Mouse (Mus musculus) liver, postnatal 0 days (tissue): Measurements from ENCODE around the gene Spc24. TPM values are rescaled to one million over a fixed set of nuclear protein-coding genes. Genes with fewer than 3 reads are reported as not detected.

ENCODE experiments used
- ATAC-seq: fragments of 200-750 bp; cut with Nextera tagmentation; 2 replicates; pipeline ENCODE4 v1.8.0; 2017; ENCODE audit warnings: mild to moderate bottlenecking, moderate library complexity
- DNase-seq: peaks from one replicate; pipeline ENCODE4 v3.0.0-alpha.2; 2016
- H3K27ac ChIP-seq: fragments of 300-500 bp; sonication (generic); 2 replicates; pipeline ENCODE4 v1.5.1; 2014; ENCODE audit warnings: antibody characterized with exemption, moderate library complexity, mild to moderate bottlenecking, low read depth
- H3K27me3 ChIP-seq: fragments of 300-500 bp; sonication (generic); 2 replicates; pipeline ENCODE4 v1.6.1; 2014; ENCODE audit warnings: low read length, control low read depth, mixed read lengths; ENCODE audit not compliant: insufficient read depth
- H3K36me3 ChIP-seq: fragments of 300-500 bp; sonication (generic); replicated peaks from 2 replicates; pipeline ENCODE4 v1.6.1; 2014; ENCODE audit warnings: mild to moderate bottlenecking, control low read depth, low read length, moderate library complexity, mixed read lengths; ENCODE audit not compliant: insufficient read depth
- H3K4me1 ChIP-seq: fragments of 300-500 bp; sonication (generic); 2 replicates; pipeline ENCODE4 v1.6.1; 2014; ENCODE audit warnings: antibody characterized with exemption, mild to moderate bottlenecking, control low read depth; ENCODE audit not compliant: insufficient read depth
- H3K4me2 ChIP-seq: fragments of 300-500 bp; sonication (generic); 2 replicates; pipeline ENCODE4 v1.6.1; 2014; ENCODE audit warnings: low read depth, mild to moderate bottlenecking, low read length, moderate library complexity, mixed read lengths
- H3K4me3 ChIP-seq: fragments of 300-500 bp; sonication (generic); 2 replicates; pipeline ENCODE4 v1.5.1; 2014; ENCODE audit warnings: low read depth, low read length
- H3K9ac ChIP-seq: fragments of 300-500 bp; sonication (generic); replicated peaks from 2 replicates; pipeline ENCODE4 v1.6.1; 2014; ENCODE audit warnings: mild to moderate bottlenecking, moderate library complexity
- H3K9me3 ChIP-seq: fragments of 300-500 bp; sonication (generic); 2 replicates; pipeline ENCODE4 v1.6.1; 2016; ENCODE audit warnings: mild to moderate bottlenecking, control low read depth, low read length, mixed read lengths
- CTCF ChIP-seq: sonication (generic); IDR thresholded peaks from 2 replicates; pipeline ENCODE4 v1.5.1; 2016; ENCODE audit warnings: antibody characterized with exemption, low read depth
- EP300 ChIP-seq: IDR thresholded peaks from 2 replicates; pipeline ENCODE4 v1.6.1; 2016; ENCODE audit warnings: antibody characterized with exemption, low read depth, mild to moderate bottlenecking
- WGBS: fragments of 180-500 bp; shearing (Covaris S2); extraction: QIAGEN DNeasy Blood & Tissue Kit; methylation state at CpG from one replicate; pipeline ENCODE4 v1.1.7; 2014; ENCODE audit not compliant: insufficient replicate concordance; 5-methylcytosine and 5-hydroxymethylcytosine counted together
- polyA plus RNA-seq: library from polyadenylated mRNA; unstranded; fragments of >200 nt; fragmentation: Nextera tagmentation; extraction: Ambion mirVana; gene quantifications from 2 replicates; pipeline ENCODE4 v1.2.1, GENCODE M21; 2015

Gene Spc24
- polyA plus RNA-seq, 1 experiment from 2014 or later: 38.4 TPM

DNA sequence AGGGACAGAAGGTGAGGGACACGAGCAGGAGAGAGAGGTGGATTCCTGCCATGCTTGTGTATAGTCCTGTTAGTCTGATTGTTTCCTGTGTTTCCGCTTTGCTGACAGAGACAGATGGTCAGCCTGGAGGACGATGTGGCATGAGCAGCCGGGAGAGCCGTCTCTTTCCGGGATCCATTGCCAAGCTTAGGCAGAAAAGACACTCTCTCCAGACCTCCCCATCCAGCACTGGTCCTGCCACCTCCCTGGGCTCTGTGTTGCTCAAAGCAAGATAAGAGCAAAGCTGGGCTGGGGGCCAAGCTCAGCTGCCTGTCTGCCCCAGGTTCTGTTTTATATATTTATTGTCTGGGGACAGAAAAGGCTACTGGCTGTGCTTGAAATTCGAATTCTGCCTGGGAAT, 12.1 kb downstream of the Spc24 start:
- Histone ChIP-seq H3K36me3 (peaks cover 59% of the 10 kb centered on the region), H3K4me2 (no peak overlapping the region), H3K4me1 (peaks cover 3% of the 10 kb centered on the region; the same call in 1 of the 2 replicates), H3K27ac (no peak overlapping the region), H3K4me3 (no peak overlapping the region), H3K9ac (no peak overlapping the region), H3K27me3 (no peaks in the 10 kb centered on the region), H3K9me3 (no peaks in the 10 kb centered on the region)
- ATAC-seq (peak; percentile 58), DNase-seq (peak; percentile 51)
- TF ChIP-seq EP300 (no peak), CTCF (no peak)
- WGBS: 64% methylated on average over 7 of the region's 7 CpGs

- ATAC-seq (no peak), DNase-seq (no peak)
- TF ChIP-seq EP300: no peak
- no peak for TF ChIP-seq CTCF
- H3K27me3 ChIP-seq: no peaks in the 10 kb centered on the region
- H3K36me3 ChIP-seq: peaks cover 66% of the 10 kb centered on the region
- H3K4me2 ChIP-seq: no peak overlapping the region
- no peak overlapping the region for H3K9ac ChIP-seq
- H3K4me1 ChIP-seq: peaks cover 3% of the 10 kb centered on the region; the same call in 1 of the 2 replicates
- no peak overlapping the region for H3K27ac ChIP-seq
- WGBS: 77% methylated on average over 3 of the region's 3 CpGs
- H3K9me3 ChIP-seq: no peaks in the 10 kb centered on the region
- H3K4me3 ChIP-seq: no peak overlapping the region
These were observed 12.8 kb downstream of the Spc24 start for GRCm38 (mm10) chr9:21747238-21747774.

DNA sequence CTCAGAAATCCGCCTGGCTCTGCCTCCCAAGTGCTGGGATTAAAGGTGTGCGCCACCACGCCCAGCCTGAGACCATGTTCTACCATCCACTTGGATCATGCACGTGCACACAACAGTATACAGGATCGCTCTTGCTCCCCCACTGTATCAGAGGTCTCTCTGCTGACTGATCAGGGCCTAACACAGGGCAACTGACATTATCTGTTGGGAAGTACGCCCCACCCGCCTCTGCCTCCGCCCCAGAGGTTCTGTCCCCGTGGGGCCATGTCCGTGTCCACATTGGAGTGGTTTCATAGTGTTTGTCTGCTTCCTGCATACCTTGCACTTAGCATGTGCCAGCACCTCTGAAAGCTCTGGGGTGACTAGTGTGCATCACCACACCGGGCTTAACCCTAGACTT, 18.6 kb downstream of the Spc24 start:
- 66% methylated on average over 11 of the region's 11 CpGs for WGBS
- H3K27ac ChIP-seq: no peak overlapping the region
- H3K27me3 ChIP-seq: no peaks in the 10 kb centered on the region
- DNase-seq: no peak
- H3K9me3 ChIP-seq: no peaks in the 10 kb centered on the region
- ATAC-seq: no peak
- H3K4me2 ChIP-seq: no peak overlapping the region
- H3K9ac ChIP-seq: no peak overlapping the region
- no peak for TF ChIP-seq CTCF
- TF ChIP-seq EP300: no peak
- no peak overlapping the region for H3K4me3 ChIP-seq
- H3K4me1 ChIP-seq: peaks cover 3% of the 10 kb centered on the region; the same call in 1 of the 2 replicates
- peaks cover 82% of the 10 kb centered on the region for H3K36me3 ChIP-seq

DNA sequence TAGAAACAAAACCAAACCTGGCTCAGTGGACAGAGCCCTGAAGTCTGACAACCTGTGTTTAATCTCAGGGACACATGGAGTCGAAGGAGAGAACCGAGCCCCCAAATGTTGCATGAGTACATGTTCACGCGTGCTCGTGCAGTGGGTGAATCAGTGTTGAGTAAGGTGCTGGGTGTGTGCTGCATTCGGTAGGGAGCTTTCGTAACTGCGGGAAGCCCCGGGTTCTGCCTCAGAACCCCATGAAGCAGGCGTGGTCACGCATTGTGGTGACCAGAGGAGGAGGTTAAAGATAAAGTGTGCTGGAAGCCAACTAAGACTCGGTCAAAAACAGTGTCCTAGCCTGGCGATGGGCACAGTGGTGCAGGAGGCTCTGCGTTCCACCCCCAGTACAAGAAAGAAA, 19.7 kb downstream of the Spc24 start:
- Histone ChIP-seq H3K4me2 (no peak overlapping the region), H3K9ac (no peak overlapping the region), H3K27ac (no peak overlapping the region), H3K4me1 (peaks cover 3% of the 10 kb centered on the region; the same call in 1 of the 2 replicates), H3K4me3 (no peak overlapping the region), H3K27me3 (no peaks in the 10 kb centered on the region), H3K9me3 (no peaks in the 10 kb centered on the region), H3K36me3 (peaks cover 77% of the 10 kb centered on the region)
- WGBS: 75% methylated on average over 14 of the region's 14 CpGs
- ATAC-seq: no peak
- no peak for TF ChIP-seq CTCF
- TF ChIP-seq EP300: no peak
- no peak for DNase-seq

GRCm38 (mm10) chr9:21738776-21739175, 21.3 kb downstream of the Spc24 start:
- no peak overlapping the region for H3K4me2 ChIP-seq
- peaks cover 3% of the 10 kb centered on the region; the same call in 1 of the 2 replicates for H3K4me1 ChIP-seq
- no peak overlapping the region for H3K4me3 ChIP-seq
- ATAC-seq (no peak), DNase-seq (no peak)
- no peaks in the 10 kb centered on the region for H3K27me3 ChIP-seq
- H3K27ac ChIP-seq: no peak overlapping the region
- H3K36me3 ChIP-seq: peaks cover 75% of the 10 kb centered on the region
- H3K9me3 ChIP-seq: no peaks in the 10 kb centered on the region
- TF ChIP-seq CTCF: no peak
- TF ChIP-seq EP300: no peak
- 76% methylated on average over 7 of the region's 7 CpGs for WGBS
- no peak overlapping the region for H3K9ac ChIP-seq

DNA sequence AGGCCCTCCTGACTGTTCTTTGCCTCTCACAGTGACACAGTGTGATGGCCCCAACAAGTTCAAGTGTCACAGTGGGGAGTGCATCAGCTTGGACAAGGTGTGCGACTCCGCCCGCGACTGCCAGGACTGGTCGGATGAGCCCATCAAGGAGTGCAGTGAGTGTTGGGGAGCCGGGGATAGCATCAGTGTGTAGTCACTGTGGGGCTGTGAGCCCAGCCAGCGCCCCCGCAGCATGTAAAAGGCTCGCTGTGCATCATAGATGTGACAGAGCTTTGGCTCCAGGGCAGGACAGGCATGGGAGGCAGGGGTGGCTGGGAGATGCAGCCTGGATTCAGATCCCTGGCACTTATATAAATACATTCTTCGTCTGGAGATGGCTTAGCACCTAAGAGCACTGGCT, 22.9 kb downstream of the Spc24 start:
- H3K4me3 ChIP-seq: no peak overlapping the region
- H3K9me3 ChIP-seq: no peaks in the 10 kb centered on the region
- DNase-seq (no peak), ATAC-seq (no peak)
- H3K27ac ChIP-seq: peak overlapping the region; percentile 61; the same call in 1 of the 2 replicates
- no peaks in the 10 kb centered on the region for H3K27me3 ChIP-seq
- no peak overlapping the region for H3K9ac ChIP-seq
- no peak for TF ChIP-seq CTCF
- no peak for TF ChIP-seq EP300
- no peak overlapping the region for H3K4me2 ChIP-seq
- peaks cover 78% of the 10 kb centered on the region for H3K36me3 ChIP-seq
- peaks cover 3% of the 10 kb centered on the region; the same call in 1 of the 2 replicates for H3K4me1 ChIP-seq
- WGBS: 88% methylated on average over 10 of the region's 10 CpGs
